Mouse (Mus musculus): ENCODE data around the gene Pln. TPM values are rescaled to one million over a fixed set of nuclear protein-coding genes. Genes with fewer than 3 reads are reported as not detected.

Gene Pln
- total RNA-seq (2023): not detected in 2 replicates

GRCm38 (mm10) chr10:53337162-53337923 lies at the start of gene Pln:
Pln (plus strand) TSS chr10:53337667.

GRCm38 (mm10) chr10:53379709-53380106 lies 42.2 kb downstream of the Pln start, which contains the start of gene Cep85l:
Cep85l (minus strand) TSS chr10:53379947.

Other genes starting within 250 kb of the Pln start
- 33.8 and 45.5 TPM in 2 replicates for gene Cep85l, start 42.3 kb downstream of the Pln start, total RNA-seq (2023)

All from neutrophil, adult 65 days (primary cell).